Mouse (Mus musculus) cortical plate, adult 2 months (tissue): ENCODE measurements around the gene Ptpra. TPM values are rescaled to one million over a fixed set of nuclear protein-coding genes. Genes with fewer than 3 reads are reported as not detected.

Experiments
- H3K27ac ChIP-seq: fragments of 200-500 bp; 2 replicates; pipeline ENCODE4 v1.5.1; 2012; ENCODE audit warnings: low read length, control low read depth, inconsistent platforms; ENCODE audit not compliant: insufficient read depth
- H3K4me1 ChIP-seq: fragments of 200-500 bp; 2 replicates; pipeline ENCODE4 v1.6.1; 2011; ENCODE audit warnings: low read length; ENCODE audit not compliant: control insufficient read depth, insufficient read depth
- H3K4me3 ChIP-seq: fragments of 200-500 bp; 2 replicates; pipeline ENCODE4 v1.5.1; 2011; ENCODE audit warnings: mild to moderate bottlenecking, low read length, control low read depth; ENCODE audit not compliant: insufficient read depth
- CTCF ChIP-seq: fragments of 200-500 bp; IDR thresholded peaks from 2 replicates; pipeline ENCODE4 v1.5.1; 2011; ENCODE audit warnings: mild to moderate bottlenecking, control low read depth, low read length; ENCODE audit not compliant: insufficient read depth; ENCODE audit errors: extremely low read depth
- POLR2A ChIP-seq: fragments of 200-500 bp; IDR thresholded peaks from 2 replicates; pipeline ENCODE4 v1.6.1; 2011; ENCODE audit warnings: mild to moderate bottlenecking, low read length, control low read depth; ENCODE audit not compliant: insufficient read depth; ENCODE audit errors: extremely low read depth
- polyA plus RNA-seq: library from polyadenylated mRNA; depleted of rRNA; stranded (reverse); fragments of >200 nt; gene quantifications from 2 replicates; pipeline ENCODE4 v1.2.3, GENCODE M21; 2012

The Ptpra gene
- polyA plus RNA-seq, 1 experiment = 156 TPM

DNA sequence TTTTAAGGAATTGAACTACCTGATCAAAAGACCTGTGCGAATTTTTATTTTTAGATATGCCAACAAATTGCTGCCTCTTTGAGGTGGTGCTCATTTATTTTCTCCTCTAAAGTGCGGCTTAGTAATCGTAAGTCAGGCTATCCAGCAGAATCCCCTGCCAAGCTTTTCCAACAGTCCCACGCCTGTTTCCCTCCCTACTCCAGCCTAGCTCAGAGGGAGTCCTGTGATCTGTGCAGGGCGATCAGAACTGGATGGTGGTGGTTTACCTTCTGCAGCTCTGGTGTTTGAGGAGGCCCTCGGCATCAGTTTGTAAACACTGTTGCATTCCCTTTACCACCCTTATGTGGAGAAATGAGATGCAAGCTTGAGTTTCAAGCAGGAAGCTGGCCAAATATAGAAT, 3.3 kb downstream of the Ptpra start:
- no peak for TF ChIP-seq POLR2A
- no peak for TF ChIP-seq CTCF
- Histone ChIP-seq H3K27ac (no peak overlapping the region), H3K4me1 (peaks cover 14% of the 10 kb centered on the region), H3K4me3 (no peak overlapping the region)

DNA sequence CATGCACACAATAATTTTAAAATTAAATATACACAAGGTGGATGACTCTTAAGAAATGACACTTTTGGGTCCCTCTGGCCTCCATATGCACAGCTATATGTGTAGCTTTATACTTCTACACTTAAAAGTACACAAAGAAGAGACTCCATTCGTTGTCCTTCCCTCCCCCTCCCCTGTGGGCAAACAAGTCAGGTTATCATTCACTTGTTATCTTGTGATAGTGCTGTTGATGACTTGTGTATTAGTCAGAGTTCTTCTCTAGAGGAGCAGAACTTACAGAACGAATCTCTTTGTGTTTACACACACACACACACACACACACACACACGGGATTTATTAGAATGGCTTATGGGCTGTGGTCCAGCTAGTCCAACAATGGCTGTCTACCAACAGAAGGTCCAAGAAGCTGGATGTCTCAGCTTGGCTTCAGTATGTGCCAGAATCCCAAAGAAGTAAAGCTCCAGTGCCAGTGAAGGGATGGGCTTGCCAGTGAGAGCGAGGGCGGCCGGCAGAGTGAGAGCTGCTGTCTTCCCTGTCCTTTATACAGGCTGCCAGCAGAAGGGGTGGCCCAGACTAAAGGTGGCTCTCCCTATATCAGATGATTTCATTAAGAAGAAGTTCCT, 4.8 kb downstream of the Ptpra start:
- H3K4me3 ChIP-seq = no peak overlapping the region
- TF ChIP-seq CTCF = no peak
- no peak for TF ChIP-seq POLR2A
- H3K27ac ChIP-seq = no peak overlapping the region
- peaks cover 17% of the 10 kb centered on the region for H3K4me1 ChIP-seq

- TF ChIP-seq CTCF = no peak
- TF ChIP-seq POLR2A = no peak
- H3K4me1 ChIP-seq = peaks cover 18% of the 10 kb centered on the region
- no peak overlapping the region for H3K27ac ChIP-seq
- H3K4me3 ChIP-seq = no peak overlapping the region
These were observed 7.8 kb downstream of the Ptpra start for GRCm38 (mm10) chr2:130457871-130458270.

DNA sequence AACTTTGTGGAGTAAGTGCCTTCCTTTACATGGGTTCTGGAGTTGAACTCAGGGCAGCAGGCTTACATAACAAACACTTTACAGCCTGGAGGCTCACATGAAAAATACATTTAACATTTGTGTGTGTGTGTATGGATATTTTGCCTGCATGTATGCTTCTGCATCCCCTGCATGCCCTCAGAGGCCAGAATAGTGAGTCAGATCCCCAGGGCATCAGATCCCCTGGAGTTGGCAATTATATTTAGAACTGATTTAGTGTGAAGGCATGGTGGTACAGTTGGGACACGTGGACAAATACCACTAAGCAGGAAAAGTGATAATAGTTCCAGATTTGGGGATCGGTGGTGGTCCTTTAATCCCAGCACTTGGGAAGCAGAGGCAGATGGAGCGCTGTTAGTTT, 9.5 kb downstream of the Ptpra start:
- Histone ChIP-seq H3K4me1 (peaks cover 16% of the 10 kb centered on the region), H3K4me3 (no peak overlapping the region), H3K27ac (no peak overlapping the region)
- TF ChIP-seq POLR2A (no peak), CTCF (no peak)

DNA sequence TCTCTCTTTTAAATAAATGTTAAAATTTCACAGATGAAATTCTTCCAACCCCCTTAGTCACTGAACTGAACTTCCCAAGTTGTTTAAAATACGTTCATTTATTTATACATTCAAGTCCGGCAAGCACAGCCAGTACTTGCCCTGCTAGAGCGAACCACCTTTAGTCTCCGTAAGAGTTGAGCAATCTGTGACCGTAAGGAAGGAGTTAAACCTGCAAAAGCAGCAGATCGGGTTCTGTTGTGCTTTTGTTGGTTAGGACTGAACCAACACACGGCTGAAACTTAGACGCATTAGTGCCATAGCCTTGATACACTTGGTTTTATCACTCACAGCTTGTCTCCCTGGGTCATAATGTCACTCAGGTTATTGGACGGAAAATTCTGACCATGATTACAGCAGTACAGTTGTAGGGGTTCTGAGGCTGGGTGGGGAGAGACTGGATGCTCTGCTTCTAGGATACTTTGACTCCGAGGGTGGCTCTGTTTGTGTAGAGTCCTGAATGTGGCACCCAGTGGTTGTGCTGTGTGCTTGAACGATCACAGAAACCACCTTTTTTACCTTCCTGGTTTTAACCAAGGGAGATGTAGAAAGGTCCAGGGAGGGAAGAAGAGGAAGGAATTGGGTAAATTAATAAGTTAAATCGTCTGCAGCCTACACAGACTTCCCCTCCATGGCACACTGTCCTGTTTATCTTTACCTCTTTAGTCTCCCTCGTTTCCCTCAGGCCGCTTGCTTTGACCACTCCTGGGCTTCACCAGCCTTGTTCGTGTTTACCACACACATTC, 11.4 kb downstream of the Ptpra start:
- no peak overlapping the region for H3K27ac ChIP-seq
- H3K4me1 ChIP-seq = peaks cover 13% of the 10 kb centered on the region
- no peak overlapping the region for H3K4me3 ChIP-seq
- TF ChIP-seq POLR2A (no peak), CTCF (no peak)

DNA sequence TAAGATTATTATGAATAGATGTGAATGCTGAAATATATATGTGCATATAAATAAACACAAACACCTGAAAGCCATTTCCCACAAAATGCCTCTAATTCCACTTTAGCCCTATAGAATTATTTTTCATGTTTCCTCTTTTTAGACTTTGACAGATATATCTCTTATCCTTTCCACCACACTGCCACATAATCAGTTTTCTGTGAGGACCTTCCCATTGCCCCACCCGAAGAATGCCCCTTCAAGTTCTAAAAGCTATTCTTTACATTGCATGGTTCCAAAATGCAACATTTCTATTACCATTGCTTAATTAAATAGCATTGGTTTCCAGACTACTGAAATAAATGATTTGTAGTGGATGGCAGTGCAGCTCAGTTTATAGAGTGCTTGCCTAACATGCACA, 16.4 kb downstream of the Ptpra start:
- Histone ChIP-seq H3K4me3 (no peak overlapping the region), H3K27ac (no peak overlapping the region), H3K4me1 (peaks cover 11% of the 10 kb centered on the region)
- no peak for TF ChIP-seq POLR2A
- TF ChIP-seq CTCF = no peak

DNA sequence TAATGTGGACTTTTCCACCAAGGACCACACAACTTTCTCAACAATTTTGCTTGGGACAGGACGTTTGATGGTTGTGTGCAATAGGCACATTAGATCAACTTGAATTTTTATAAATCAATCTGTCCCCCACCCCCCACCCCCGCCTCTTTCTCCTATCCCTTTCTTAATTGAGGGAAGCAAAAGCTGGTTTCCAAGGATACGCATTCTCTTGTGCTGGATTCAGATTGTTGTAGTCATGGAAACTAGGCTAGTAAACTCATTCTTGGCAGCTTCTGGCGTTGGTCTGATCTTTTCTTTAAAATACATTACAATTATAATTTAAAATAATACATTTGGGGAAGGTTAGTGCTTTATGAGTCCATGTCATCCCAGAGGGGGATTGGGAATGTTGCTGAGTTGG, 19.3 kb downstream of the Ptpra start:
- peaks cover 13% of the 10 kb centered on the region for H3K4me1 ChIP-seq
- no peak overlapping the region for H3K4me3 ChIP-seq
- H3K27ac ChIP-seq = no peak overlapping the region

GRCm38 (mm10) chr2:130469935-130470334, 19.9 kb downstream of the Ptpra start:
- Histone ChIP-seq H3K4me1 (peaks cover 13% of the 10 kb centered on the region), H3K4me3 (no peak overlapping the region), H3K27ac (no peak overlapping the region)
- TF ChIP-seq CTCF = no peak
- TF ChIP-seq POLR2A = no peak

More for the DNA sequence above, 19.3 kb downstream of the Ptpra start:
- TF ChIP-seq POLR2A (no peak), CTCF (no peak)

DNA sequence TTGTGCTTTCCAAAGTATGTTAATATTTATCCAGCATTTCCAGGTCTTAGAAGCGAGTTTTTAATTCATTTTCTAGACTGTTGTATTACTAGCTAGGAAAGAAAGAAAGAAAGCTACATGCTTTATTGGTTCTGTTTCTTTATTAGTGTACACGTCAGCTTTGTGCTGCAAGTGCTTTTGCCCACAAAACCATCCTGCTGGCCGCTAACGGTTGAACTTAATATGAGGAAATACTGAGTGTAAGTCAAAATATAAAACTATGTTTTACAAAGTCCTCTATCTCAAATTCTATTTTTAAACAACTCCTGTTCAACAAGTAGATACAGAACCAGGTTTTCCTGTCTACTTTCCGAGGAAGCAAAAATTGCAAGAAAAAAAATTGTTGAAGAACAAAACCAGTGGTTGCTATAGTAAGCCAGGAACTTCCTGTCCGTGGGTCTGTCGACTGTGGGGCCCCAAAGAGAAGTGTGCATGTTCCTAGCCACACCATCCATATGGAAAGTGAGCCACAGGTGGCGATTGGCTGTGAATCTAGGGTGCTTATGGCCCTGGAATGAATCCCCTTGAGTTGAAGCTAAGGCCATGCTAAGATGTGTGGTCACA, 22.9 kb downstream of the Ptpra start:
- TF ChIP-seq POLR2A (no peak), CTCF (no peak)
- Histone ChIP-seq H3K27ac (no peak overlapping the region), H3K4me3 (no peak overlapping the region)

More for the DNA sequence above, 22.9 kb downstream of the Ptpra start:
- peaks cover 16% of the 10 kb centered on the region for H3K4me1 ChIP-seq
